Mouse (Mus musculus): ENCODE measurements at regions not wholly inside any gene's neighbourhood (a gene's known extent, or its start where the extent isn't known, plus 50 kb on each side); places are given as distances from the start of the nearest gene placed in this dataset.

DNA sequence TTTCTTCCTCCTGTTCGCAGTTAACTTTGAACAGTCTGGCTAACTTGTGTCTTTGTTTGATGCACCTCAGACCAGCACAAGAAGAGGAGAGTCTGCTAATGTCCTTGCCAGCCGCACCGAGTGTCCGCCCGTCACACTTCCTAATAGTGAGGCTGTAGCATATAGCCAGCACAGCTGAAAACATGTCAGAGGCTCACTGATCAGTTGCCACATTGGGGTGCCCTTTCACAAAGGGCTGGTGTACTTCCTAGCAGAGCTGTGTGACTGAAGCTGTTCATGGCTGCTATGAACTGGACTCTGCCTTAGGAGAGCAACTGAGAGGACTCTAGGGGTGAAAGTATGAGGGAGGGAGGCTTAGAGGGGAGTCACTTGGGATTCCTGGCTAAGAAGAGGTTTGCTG is 293.7 kb upstream of the Kcnh8 start:
- WGBS = 90% methylated on average over 5 of the region's 5 CpGs
- Histone ChIP-seq H3K4me1 (ENCODE audit: control insufficient read depth, insufficient read depth, low read length) (no peaks in the 10 kb centered on the region), H3K9ac (ENCODE audit: low read length) (no peak overlapping the region), H3K4me3 (ENCODE audit: low read depth, low read length) (no peak overlapping the region), H3K4me2 (ENCODE audit: low read depth) (no peak overlapping the region), H3K9me3 (ENCODE audit: control insufficient read depth, low read length) (no peaks in the 10 kb centered on the region), H3K27me3 (ENCODE audit: control insufficient read depth, insufficient read depth, low read length) (no peaks in the 10 kb centered on the region), H3K27ac (ENCODE audit: low read depth, low read length) (no peak overlapping the region), H3K36me3 (ENCODE audit: control insufficient read depth, insufficient read depth, low read length) (no peaks in the 10 kb centered on the region)
- DNase-seq (ENCODE audit: low spot score) = no peak
- ATAC-seq (ENCODE audit: insufficient read depth, low FRiP score, low TSS enrichment) = no peak

DNA sequence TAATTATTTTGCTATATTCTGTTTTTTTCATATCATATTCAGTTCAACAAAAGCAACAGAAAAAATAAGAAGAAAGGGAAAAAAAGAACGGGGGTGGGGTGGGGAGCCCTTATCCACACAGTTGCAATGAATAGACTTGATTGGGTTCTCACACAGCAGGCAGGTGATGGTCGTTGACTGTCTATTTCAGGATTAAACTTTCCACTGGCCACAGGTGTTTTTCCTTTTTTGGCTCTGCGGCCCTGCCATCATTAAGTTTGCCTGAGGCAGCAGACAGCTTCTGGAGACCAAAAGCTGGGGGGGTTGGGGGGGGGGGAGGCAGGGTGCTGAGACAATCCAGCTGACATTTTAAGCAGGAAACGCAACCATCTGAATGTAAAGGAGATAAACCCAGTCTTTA is 298.4 kb upstream of the Kcnh8 start:
- H3K4me1 ChIP-seq (ENCODE audit: control insufficient read depth, insufficient read depth, low read length) = no peaks in the 10 kb centered on the region
- no peaks in the 10 kb centered on the region for H3K27me3 ChIP-seq (ENCODE audit: control insufficient read depth, insufficient read depth, low read length)
- H3K4me2 ChIP-seq (ENCODE audit: low read depth) = no peak overlapping the region
- DNase-seq (ENCODE audit: low spot score) (no peak), ATAC-seq (ENCODE audit: insufficient read depth, low FRiP score, low TSS enrichment) (no peak)
- no peak overlapping the region for H3K27ac ChIP-seq (ENCODE audit: low read depth, low read length)
- no peaks in the 10 kb centered on the region for H3K36me3 ChIP-seq (ENCODE audit: control insufficient read depth, insufficient read depth, low read length)
- H3K9me3 ChIP-seq (ENCODE audit: control insufficient read depth, low read length) = no peaks in the 10 kb centered on the region
- WGBS = 69% methylated on average over 4 of the region's 4 CpGs
- no peak overlapping the region for H3K4me3 ChIP-seq (ENCODE audit: low read depth, low read length)
- H3K9ac ChIP-seq (ENCODE audit: low read length) = no peak overlapping the region

DNA sequence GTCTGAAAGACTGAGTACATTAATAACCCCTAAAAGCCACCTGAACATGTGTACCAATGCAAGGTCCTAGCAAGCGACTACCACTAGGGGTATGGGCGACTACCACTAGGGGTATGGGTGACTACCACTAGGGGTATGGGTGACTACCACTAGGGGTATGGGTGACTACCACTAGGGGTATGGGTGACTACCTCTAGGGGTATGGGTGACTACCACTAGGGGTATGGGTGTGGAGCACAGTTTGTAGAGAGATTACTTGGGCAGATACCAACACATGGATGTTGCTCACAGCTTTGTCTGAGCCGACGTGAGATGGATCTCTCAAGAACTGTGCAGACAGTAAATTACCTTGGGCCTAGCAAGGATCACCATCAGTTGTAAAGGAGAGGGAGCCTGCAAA is 299.2 kb upstream of the Kcnh8 start:
- no peak overlapping the region for H3K9ac ChIP-seq (ENCODE audit: low read length)
- DNase-seq (ENCODE audit: low spot score) (no peak), ATAC-seq (ENCODE audit: insufficient read depth, low FRiP score, low TSS enrichment) (no peak)
- H3K27me3 ChIP-seq (ENCODE audit: control insufficient read depth, insufficient read depth, low read length) = no peaks in the 10 kb centered on the region
- no peaks in the 10 kb centered on the region for H3K4me1 ChIP-seq (ENCODE audit: control insufficient read depth, insufficient read depth, low read length)
- H3K4me3 ChIP-seq (ENCODE audit: low read depth, low read length) = no peak overlapping the region
- H3K4me2 ChIP-seq (ENCODE audit: low read depth) = no peak overlapping the region
- WGBS = 92% methylated on average over 4 of the region's 4 CpGs
- no peak overlapping the region for H3K27ac ChIP-seq (ENCODE audit: low read depth, low read length)
- H3K9me3 ChIP-seq (ENCODE audit: control insufficient read depth, low read length) = no peaks in the 10 kb centered on the region
- no peaks in the 10 kb centered on the region for H3K36me3 ChIP-seq (ENCODE audit: control insufficient read depth, insufficient read depth, low read length)

DNA sequence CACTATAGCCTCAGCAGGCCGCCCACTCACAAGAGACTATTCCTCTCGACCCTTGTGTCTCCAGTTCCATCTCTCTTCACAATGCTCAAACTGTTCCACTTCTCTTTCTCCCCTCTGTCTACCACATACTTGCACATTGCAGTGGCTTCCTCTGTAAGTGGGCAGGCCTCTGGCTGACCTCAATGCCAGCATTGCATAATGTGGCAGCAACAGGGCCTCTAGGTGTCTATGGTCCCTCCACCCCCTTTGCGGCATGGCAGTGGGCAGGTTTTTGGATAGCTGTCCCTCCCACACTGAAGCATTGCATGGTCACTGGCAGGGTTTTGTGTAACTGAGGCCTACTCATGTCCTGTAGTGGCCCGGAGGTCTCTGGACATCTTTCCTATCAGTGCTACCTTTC is 302.7 kb upstream of the Kcnh8 start:
- Histone ChIP-seq H3K4me1 (ENCODE audit: control insufficient read depth, insufficient read depth, low read length) (no peaks in the 10 kb centered on the region), H3K9me3 (ENCODE audit: control insufficient read depth, low read length) (no peaks in the 10 kb centered on the region), H3K36me3 (ENCODE audit: control insufficient read depth, insufficient read depth, low read length) (no peaks in the 10 kb centered on the region), H3K4me3 (ENCODE audit: low read depth, low read length) (no peak overlapping the region), H3K27ac (ENCODE audit: low read depth, low read length) (no peak overlapping the region), H3K27me3 (ENCODE audit: control insufficient read depth, insufficient read depth, low read length) (no peaks in the 10 kb centered on the region), H3K4me2 (ENCODE audit: low read depth) (no peak overlapping the region), H3K9ac (ENCODE audit: low read length) (no peak overlapping the region)
- no peak for DNase-seq (ENCODE audit: low spot score)
- no peak for ATAC-seq (ENCODE audit: insufficient read depth, low FRiP score, low TSS enrichment)
- WGBS = 85% methylated on average over 4 of the region's 4 CpGs

DNA sequence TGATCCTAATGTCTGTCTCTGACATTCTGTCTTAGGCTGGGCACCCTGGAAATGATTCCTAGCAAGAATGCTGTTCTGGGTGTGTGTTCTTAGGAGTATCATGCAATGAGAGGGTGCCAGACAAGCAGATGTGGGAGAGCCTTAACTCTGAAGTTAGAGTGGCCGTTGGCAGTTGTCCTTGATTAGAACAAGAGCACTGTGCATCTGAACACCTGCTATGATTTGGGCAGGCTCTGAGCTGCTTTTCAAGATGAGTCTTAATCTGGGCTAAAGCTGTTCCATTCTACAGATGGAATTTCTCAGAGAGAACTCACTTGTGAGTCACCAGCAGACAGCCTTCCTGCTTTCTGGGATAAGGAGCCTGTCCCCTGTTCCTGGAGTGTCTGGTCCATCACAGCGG is 317.1 kb upstream of the Kcnh8 start:
- no peaks in the 10 kb centered on the region for H3K9me3 ChIP-seq (ENCODE audit: control insufficient read depth, low read length)
- ATAC-seq (ENCODE audit: insufficient read depth, low FRiP score, low TSS enrichment) = no peak
- no peaks in the 10 kb centered on the region for H3K36me3 ChIP-seq (ENCODE audit: control insufficient read depth, insufficient read depth, low read length)
- WGBS = 86% methylated on average over 2 of the region's 2 CpGs
- H3K27me3 ChIP-seq (ENCODE audit: control insufficient read depth, insufficient read depth, low read length) = no peaks in the 10 kb centered on the region
- no peak overlapping the region for H3K4me2 ChIP-seq (ENCODE audit: low read depth)
- no peaks in the 10 kb centered on the region for H3K4me1 ChIP-seq (ENCODE audit: control insufficient read depth, insufficient read depth, low read length)
- no peak for DNase-seq (ENCODE audit: low spot score)
- no peak overlapping the region for H3K9ac ChIP-seq (ENCODE audit: low read length)
- no peak overlapping the region for H3K4me3 ChIP-seq (ENCODE audit: low read depth, low read length)
- no peak overlapping the region for H3K27ac ChIP-seq (ENCODE audit: low read depth, low read length)

DNA sequence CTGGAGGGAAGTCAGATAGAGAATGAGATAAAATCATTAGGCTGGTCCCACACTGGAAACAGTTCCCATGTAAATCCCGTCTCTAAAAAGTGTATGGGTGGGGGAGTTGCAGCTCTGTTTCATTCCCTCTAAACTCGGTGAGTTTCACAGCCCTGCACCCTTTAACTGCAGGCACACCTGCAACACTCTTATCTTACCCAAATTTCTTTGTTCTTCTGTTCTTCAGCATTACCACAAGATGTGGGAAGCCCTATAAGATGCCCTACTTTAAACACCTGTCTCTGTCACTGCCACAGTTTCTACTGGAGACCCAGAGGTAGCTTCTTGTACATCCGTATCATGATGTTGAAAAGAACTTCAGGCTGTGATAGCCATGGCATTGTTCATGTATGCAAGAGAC is 320.2 kb upstream of the Kcnh8 start:
- WGBS = 69% methylated on average over 3 of the region's 3 CpGs

DNA sequence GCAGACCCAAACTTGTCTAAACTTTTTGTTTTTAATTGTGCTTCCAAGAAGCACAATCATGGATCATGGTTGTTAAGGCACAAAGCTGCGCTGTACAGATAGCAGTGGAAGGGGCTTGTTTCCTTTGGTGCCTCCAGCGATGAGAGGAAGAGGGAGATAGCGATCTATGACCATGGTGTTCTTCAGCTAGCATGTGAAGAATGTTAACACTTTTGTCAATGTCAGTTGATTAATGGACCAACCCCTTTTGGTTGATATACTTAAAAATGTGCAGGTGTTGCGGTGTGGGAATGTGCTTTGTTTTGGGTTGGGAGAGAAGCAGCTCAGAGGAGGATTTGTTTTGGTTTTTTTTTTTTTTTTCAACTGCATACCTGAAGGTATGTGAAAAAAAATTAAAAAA is 324.0 kb upstream of the Kcnh8 start:
- no peaks in the 10 kb centered on the region for H3K36me3 ChIP-seq (ENCODE audit: control insufficient read depth, insufficient read depth, low read length)
- H3K4me3 ChIP-seq (ENCODE audit: low read depth, low read length) = no peak overlapping the region
- 89% methylated on average over 4 of the region's 4 CpGs for WGBS
- DNase-seq (ENCODE audit: low spot score) = no peak
- no peaks in the 10 kb centered on the region for H3K27me3 ChIP-seq (ENCODE audit: control insufficient read depth, insufficient read depth, low read length)
- H3K9me3 ChIP-seq (ENCODE audit: control insufficient read depth, low read length) = no peaks in the 10 kb centered on the region
- no peak for ATAC-seq (ENCODE audit: insufficient read depth, low FRiP score, low TSS enrichment)
- no peaks in the 10 kb centered on the region for H3K4me1 ChIP-seq (ENCODE audit: control insufficient read depth, insufficient read depth, low read length)
- no peak overlapping the region for H3K4me2 ChIP-seq (ENCODE audit: low read depth)
- H3K9ac ChIP-seq (ENCODE audit: low read length) = no peak overlapping the region
- no peak overlapping the region for H3K27ac ChIP-seq (ENCODE audit: low read depth, low read length)

More for the DNA sequence above, 320.2 kb upstream of the Kcnh8 start:
- Histone ChIP-seq H3K36me3 (ENCODE audit: control insufficient read depth, insufficient read depth, low read length) (no peaks in the 10 kb centered on the region), H3K27ac (ENCODE audit: low read depth, low read length) (no peak overlapping the region), H3K27me3 (ENCODE audit: control insufficient read depth, insufficient read depth, low read length) (no peaks in the 10 kb centered on the region), H3K9me3 (ENCODE audit: control insufficient read depth, low read length) (no peaks in the 10 kb centered on the region), H3K9ac (ENCODE audit: low read length) (no peak overlapping the region), H3K4me1 (ENCODE audit: control insufficient read depth, insufficient read depth, low read length) (no peaks in the 10 kb centered on the region), H3K4me3 (ENCODE audit: low read depth, low read length) (no peak overlapping the region), H3K4me2 (ENCODE audit: low read depth) (no peak overlapping the region)
- no peak for DNase-seq (ENCODE audit: low spot score)
- no peak for ATAC-seq (ENCODE audit: insufficient read depth, low FRiP score, low TSS enrichment)

DNA sequence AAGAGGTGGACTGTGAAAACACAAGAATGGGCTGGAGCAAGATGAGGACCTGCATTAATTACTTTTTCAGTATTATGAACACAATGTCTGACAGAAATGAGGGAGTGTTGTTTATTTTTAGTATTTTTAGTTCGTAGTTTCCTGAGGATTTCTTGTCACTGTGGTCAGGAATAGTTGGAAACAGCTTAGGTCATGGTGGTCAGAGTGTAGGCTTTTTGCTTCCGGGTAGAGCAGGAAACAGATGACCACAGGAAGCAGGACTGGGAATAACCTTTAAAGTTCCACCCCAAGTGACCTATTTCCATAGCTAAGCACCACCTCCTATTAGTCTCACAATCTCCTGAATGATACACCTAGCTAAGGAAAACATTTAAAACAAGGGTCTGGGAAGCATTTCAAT is 333.7 kb upstream of the Kcnh8 start:
- DNase-seq (ENCODE audit: low spot score) (no peak), ATAC-seq (ENCODE audit: insufficient read depth, low FRiP score, low TSS enrichment) (no peak)
- no peaks in the 10 kb centered on the region for H3K4me1 ChIP-seq (ENCODE audit: control insufficient read depth, insufficient read depth, low read length)
- no peak overlapping the region for H3K4me3 ChIP-seq (ENCODE audit: low read depth, low read length)
- no peaks in the 10 kb centered on the region for H3K36me3 ChIP-seq (ENCODE audit: control insufficient read depth, insufficient read depth, low read length)
- H3K4me2 ChIP-seq (ENCODE audit: low read depth) = no peak overlapping the region
- WGBS = 77% methylated on average over 2 of the region's 2 CpGs
- no peaks in the 10 kb centered on the region for H3K27me3 ChIP-seq (ENCODE audit: control insufficient read depth, insufficient read depth, low read length)
- no peaks in the 10 kb centered on the region for H3K9me3 ChIP-seq (ENCODE audit: control insufficient read depth, low read length)
- no peak overlapping the region for H3K9ac ChIP-seq (ENCODE audit: low read length)
- H3K27ac ChIP-seq (ENCODE audit: low read depth, low read length) = no peak overlapping the region

DNA sequence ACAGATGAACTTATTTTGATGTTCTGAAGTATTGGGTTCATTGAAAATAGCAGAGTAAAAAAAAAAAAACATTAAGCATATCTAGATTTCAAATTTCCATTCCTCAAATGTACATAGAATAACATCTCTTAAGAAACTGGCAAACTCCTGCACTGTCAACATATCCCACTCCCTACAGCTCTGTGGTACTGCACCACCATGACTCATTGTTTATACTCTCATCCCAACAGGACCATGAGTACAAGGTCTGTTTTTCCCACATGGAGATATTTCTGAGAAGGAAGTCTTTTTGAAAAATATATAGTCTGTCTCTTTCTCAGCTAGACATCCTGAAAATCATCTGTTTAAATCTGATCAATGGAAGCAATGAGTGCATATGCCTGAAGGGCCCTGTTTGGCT is 351.2 kb upstream of the Kcnh8 start:
- Histone ChIP-seq H3K27ac (ENCODE audit: low read depth, low read length) (no peak overlapping the region), H3K36me3 (ENCODE audit: control insufficient read depth, insufficient read depth, low read length) (no peaks in the 10 kb centered on the region), H3K27me3 (ENCODE audit: control insufficient read depth, insufficient read depth, low read length) (no peaks in the 10 kb centered on the region), H3K4me3 (ENCODE audit: low read depth, low read length) (no peak overlapping the region), H3K4me2 (ENCODE audit: low read depth) (no peak overlapping the region), H3K9me3 (ENCODE audit: control insufficient read depth, low read length) (no peaks in the 10 kb centered on the region), H3K9ac (ENCODE audit: low read length) (no peak overlapping the region), H3K4me1 (ENCODE audit: control insufficient read depth, insufficient read depth, low read length) (no peaks in the 10 kb centered on the region)
- ATAC-seq (ENCODE audit: insufficient read depth, low FRiP score, low TSS enrichment) (no peak), DNase-seq (ENCODE audit: low spot score) (no peak)
